Mouse (Mus musculus) stomach, embryonic 16.5 days (tissue): Measurements from ENCODE around the gene Pim2. TPM values are rescaled to one million over a fixed set of nuclear protein-coding genes. Genes with fewer than 3 reads are reported as not detected.
A peak's percentile ranks its signal among the peaks of the same experiment; 100 is the strongest.
"Not testable (repeated sequence)": the region's sequence is repeated elsewhere in the genome, so short reads cannot be mapped to it uniquely, and the experiment has no call there.

Experiments used
- ATAC-seq: fragments of 200-750 bp; cut with Nextera tagmentation; 2 replicates; pipeline ENCODE4 v1.8.0; 2017; ENCODE audit warnings: moderate number of reproducible peaks, moderate TSS enrichment; ENCODE audit not compliant: insufficient read depth, low FRiP score
- H3K27ac ChIP-seq: fragments of 300-500 bp; sonication (generic); 2 replicates; pipeline ENCODE4 v1.5.1; 2014; ENCODE audit warnings: low read length
- H3K27me3 ChIP-seq: fragments of 300-500 bp; sonication (generic); 2 replicates; pipeline ENCODE4 v1.6.1; 2014; ENCODE audit warnings: low read length, control low read depth, mixed read lengths; ENCODE audit not compliant: control insufficient read depth, insufficient read depth
- H3K36me3 ChIP-seq: fragments of 300-500 bp; sonication (generic); 2 replicates; pipeline ENCODE4 v1.6.1; 2014; ENCODE audit warnings: low read length; ENCODE audit not compliant: control insufficient read depth, insufficient read depth
- H3K4me1 ChIP-seq: fragments of 300-500 bp; sonication (generic); 2 replicates; pipeline ENCODE4 v1.6.1; 2014; ENCODE audit warnings: low read length, control low read depth, mixed read lengths; ENCODE audit not compliant: control insufficient read depth, insufficient read depth
- H3K4me2 ChIP-seq: fragments of 300-500 bp; sonication (generic); 2 replicates; pipeline ENCODE4 v1.6.1; 2014; ENCODE audit warnings: low read depth, low read length, mixed read lengths
- H3K4me3 ChIP-seq: fragments of 300-500 bp; sonication (generic); replicated peaks from 2 replicates; pipeline ENCODE4 v1.5.1; 2014; ENCODE audit warnings: mild to moderate bottlenecking, low read length
- H3K9ac ChIP-seq: fragments of 300-500 bp; sonication (generic); 2 replicates; pipeline ENCODE4 v1.6.1; 2014; ENCODE audit warnings: low read length
- H3K9me3 ChIP-seq: fragments of 300-500 bp; sonication (generic); replicated peaks from 2 replicates; pipeline ENCODE4 v1.6.1; 2016; ENCODE audit warnings: low read length, control low read depth; ENCODE audit not compliant: control insufficient read depth
- WGBS: fragments of 180-500 bp; shearing (Covaris S2); extraction: QIAGEN DNeasy Blood & Tissue Kit; methylation state at CpG from one replicate; pipeline ENCODE4 v1.1.7; 2014; 5-methylcytosine and 5-hydroxymethylcytosine counted together
- polyA plus RNA-seq: library from polyadenylated mRNA; unstranded; fragments of >200 nt; fragmentation: Nextera tagmentation; extraction: Ambion mirVana; gene quantifications from 2 replicates; pipeline ENCODE4 v1.2.1, GENCODE M21; 2015

The Pim2 gene
- polyA plus RNA-seq, 1 experiment from 2014 or later, result 11.1 TPM

DNA sequence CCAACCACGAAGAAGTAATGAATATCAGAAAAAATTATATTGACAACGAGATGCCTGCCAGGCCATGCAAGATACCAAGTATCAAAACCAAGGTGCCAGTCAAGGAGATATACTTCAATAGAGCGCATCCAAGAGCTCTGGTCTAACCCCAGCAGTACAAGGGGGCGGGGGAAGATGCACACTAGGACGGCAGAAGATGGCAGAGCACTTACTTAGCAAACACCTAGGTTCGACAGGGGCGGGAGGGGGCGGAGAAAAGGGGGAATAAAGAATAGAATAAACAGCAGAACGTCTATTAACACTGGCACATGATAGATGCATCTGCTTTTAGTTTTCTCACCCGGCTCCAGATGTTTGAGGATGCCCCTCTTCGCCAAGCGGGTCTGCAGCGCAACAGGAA, 20.1 kb downstream of the Pim2 start:
- no peak for ATAC-seq

DNA sequence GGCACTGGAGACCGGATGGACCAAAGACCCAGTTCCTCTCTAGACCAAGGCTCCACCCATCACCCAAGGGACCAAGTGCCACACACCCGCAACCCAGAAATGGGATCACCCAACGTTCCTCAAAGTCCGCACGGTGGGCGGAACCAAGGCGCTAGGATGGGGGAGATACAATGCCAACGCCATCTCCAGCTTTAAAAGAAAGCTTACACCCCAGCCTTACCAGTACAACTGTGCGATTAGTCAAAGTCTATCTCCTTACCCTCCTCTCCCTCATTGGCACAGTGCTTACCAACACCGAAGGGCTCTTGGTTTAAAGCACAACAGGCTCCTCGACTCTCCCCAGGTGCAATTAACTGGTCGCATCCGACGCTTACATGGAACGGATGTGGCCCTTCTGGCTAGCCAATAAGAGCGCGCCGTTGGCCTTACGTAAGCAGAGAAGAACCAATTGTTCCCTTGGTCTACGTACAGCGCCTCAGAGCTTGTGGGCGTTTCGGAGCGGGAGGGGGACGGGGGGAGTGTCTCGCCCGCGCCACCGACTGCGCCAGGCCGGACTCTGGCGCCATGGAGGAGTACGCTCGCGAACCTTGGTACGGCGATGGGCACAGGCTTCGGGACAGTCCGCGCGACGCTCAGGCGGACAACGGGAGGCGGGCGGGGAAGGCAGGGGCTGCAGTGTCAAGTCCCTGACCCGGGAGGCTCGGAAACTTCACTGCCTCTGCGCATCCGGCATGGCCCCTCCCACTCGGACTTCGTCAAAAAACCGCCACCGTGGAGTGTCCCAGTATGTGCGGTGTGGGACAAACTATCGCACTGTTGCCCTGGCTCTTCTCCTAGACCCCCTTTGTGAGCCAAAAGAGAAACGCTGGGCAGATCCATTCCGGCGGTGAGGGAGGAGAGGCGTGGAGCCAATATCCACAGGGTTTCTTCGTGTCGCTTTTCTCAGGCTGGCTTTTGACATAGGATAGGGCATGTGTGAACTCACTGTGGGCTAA, 21.1 kb downstream of the Pim2 start, which contains the start of the genes Pqbp1 and Timm17b:
TSS of gene Pqbp1 (minus strand) at position 390 of the 995 bp plus-strand sequence.
TSS of gene Timm17b (plus strand) at position 478 of the 995 bp plus-strand sequence.
- Histone ChIP-seq H3K9ac (peak within 1 kb of the TSS; percentile 70), H3K4me2 (peak within 1 kb of the TSS; percentile 60), H3K4me3 (peak within 1 kb of the TSS; percentile 61), H3K9me3 (no peaks in the 10 kb centered on the region), H3K36me3 (peaks cover 4% of the 10 kb centered on the region; the same call in 1 of the 2 replicates), H3K27ac (peak within 1 kb of the TSS; percentile 83), H3K4me1 (no peaks in the 10 kb centered on the region), H3K27me3 (no peaks in the 10 kb centered on the region)
- peak; percentile 99 for ATAC-seq
- 13% methylated on average over 61 of the region's 62 CpGs for WGBS

More for the DNA sequence above, 20.1 kb downstream of the Pim2 start:
- Histone ChIP-seq H3K4me1 (no peaks in the 10 kb centered on the region), H3K27ac (no peak overlapping the region), H3K27me3 (no peaks in the 10 kb centered on the region), H3K36me3 (peaks cover 4% of the 10 kb centered on the region; the same call in 1 of the 2 replicates), H3K9ac (peak overlapping the region; percentile 62), H3K4me2 (peak overlapping the region; percentile 60), H3K9me3 (no peaks in the 10 kb centered on the region), H3K4me3 (peak overlapping the region; percentile 61)
- WGBS, result 23% methylated on average over 13 of the region's 13 CpGs

DNA sequence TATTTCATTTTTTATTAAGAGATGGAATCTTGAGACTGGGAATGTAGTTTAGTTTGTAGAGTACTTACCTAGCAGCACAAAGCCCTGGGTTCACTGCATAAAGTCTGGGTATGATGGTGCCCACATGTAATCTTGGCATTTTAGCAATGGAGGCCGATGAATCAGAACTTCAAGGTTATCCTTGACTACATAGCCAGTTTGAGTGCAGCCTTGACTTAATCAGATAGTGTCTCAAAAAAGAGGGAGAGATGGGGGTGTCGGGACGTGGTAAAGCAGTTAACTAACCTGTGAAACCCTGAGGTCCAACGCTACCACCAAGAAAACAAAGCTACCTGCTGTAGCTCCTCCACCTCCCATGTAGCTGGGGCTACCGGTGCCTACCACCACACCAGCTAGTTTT, 26.4 kb downstream of the Pim2 start:
- Histone ChIP-seq H3K4me2 (no peak overlapping the region), H3K36me3 (no peaks in the 10 kb centered on the region), H3K27ac (no peak overlapping the region), H3K4me3 (no peak overlapping the region), H3K9ac (no peak overlapping the region), H3K9me3 (no peaks in the 10 kb centered on the region; the same call in 1 of the 2 replicates), H3K27me3 (no peaks in the 10 kb centered on the region), H3K4me1 (no peaks in the 10 kb centered on the region)
- ATAC-seq, result no peak
- WGBS, result 94% methylated on average over 5 of the region's 5 CpGs

DNA sequence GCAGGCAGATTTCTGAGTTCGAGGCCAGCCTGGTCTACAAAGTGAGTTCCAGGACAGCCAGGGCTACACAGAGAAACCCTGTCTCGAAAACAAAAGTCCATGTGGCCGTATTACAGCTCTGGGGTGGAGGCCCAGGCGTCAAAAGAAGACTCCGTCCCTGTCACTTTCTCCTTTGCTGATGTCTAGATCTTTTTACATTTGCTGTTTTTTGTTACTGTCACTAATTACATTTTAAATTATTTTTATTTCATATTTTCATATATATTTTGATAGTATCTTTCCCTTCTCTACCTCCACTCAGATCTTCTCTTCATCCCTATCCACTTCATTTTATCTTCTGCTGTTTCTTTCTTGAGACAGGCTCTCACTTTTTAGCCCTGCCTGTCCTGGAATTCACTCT, 29.7 kb downstream of the Pim2 start, which contains the start of gene Gm10491:
TSS of gene Gm10491 (minus strand) at position 101 of the 400 bp plus-strand sequence.
- Histone ChIP-seq H3K27me3 (no peaks in the 10 kb centered on the region), H3K36me3 (no peaks in the 10 kb centered on the region), H3K4me3 (no peak within 1 kb of the TSS), H3K4me2 (no peak within 1 kb of the TSS), H3K9me3 (no peaks in the 10 kb centered on the region; the same call in 1 of the 2 replicates), H3K9ac (no peak within 1 kb of the TSS), H3K4me1 (no peaks in the 10 kb centered on the region), H3K27ac (no peak within 1 kb of the TSS)
- no peak for ATAC-seq
- WGBS, result 90% methylated on average over 5 of the region's 5 CpGs

DNA sequence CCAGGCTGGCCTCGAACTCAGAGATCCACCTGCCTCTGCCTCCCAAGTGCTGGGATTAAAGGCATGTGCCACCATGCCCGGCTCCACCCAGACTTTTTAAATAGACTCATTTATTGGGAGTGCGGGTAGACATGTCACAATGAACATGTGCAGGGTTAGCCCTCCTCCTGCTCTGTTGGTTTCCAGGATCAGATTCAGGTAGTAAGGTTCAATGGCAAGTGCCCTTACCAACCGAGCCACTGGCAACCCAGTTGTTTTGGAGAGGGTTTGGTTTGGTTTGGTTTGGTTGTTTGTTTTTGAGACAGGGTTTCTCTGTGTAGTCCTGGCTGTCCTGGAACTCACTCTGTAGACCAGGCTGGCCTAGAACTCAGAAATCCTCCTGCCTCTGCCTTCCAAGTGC, 31.2 kb downstream of the Pim2 start, which contains the start of gene Gm10490:
TSS of gene Gm10490 (plus strand) at position 301 of the 400 bp plus-strand sequence.
- WGBS, result 94% methylated on average over 4 of the region's 4 CpGs

DNA sequence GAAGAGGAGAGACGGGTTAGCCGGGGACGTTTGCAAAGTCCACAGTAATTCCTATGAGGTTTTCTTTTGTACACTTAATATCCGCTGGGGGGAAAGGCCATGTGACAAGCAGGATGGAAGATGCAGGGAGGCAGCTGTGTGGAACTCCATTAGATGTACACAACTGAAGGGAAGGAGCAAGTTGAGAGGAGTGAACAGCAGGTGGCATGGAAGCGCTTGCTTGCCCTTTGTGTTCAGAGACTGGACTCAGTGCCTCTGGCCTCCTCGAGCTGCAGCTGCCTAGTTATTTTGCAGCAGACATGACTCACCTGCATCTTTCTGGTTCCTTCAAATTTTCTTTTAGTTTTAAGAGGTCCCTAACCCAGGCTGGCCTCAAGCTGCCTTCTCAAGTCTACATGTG, 32.4 kb downstream of the Pim2 start:
- no peak for ATAC-seq
- H3K9me3 ChIP-seq, result no peaks in the 10 kb centered on the region; the same call in 1 of the 2 replicates
- no peaks in the 10 kb centered on the region for H3K4me1 ChIP-seq
- H3K27me3 ChIP-seq, result no peaks in the 10 kb centered on the region
- no peak overlapping the region for H3K4me2 ChIP-seq
- H3K36me3 ChIP-seq, result no peaks in the 10 kb centered on the region
- H3K4me3 ChIP-seq, result no peak overlapping the region
- WGBS, result 46% methylated on average over 6 of the region's 6 CpGs
- H3K9ac ChIP-seq, result no peak overlapping the region
- no peak overlapping the region for H3K27ac ChIP-seq

More for the DNA sequence above, 31.2 kb downstream of the Pim2 start, which contains the start of gene Gm10490:
- not testable (repeated sequence) for H3K4me2 ChIP-seq, H3K9ac ChIP-seq, H3K27ac ChIP-seq, H3K4me1 ChIP-seq, H3K9me3 ChIP-seq, H3K4me3 ChIP-seq, H3K36me3 ChIP-seq, ATAC-seq, H3K27me3 ChIP-seq

DNA sequence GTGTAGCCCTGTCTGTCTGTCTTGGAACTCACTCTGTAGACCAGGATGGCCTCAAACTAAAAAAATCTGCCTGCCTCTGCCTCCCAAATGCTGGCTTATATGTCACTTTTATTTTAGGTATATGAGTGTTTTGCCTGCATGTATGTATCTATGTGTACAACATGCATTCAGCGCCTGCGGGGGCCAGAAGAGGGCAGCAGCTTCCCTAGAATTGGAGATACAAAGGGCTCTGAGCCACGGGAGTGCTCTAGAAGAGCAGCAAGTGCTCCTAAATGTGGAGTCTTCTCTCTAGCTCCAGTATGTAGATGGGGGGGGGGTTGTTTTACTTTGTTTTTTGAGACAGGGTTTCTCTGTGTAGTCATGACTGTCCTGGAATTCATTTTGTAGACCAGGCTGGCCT, 37.6 kb downstream of the Pim2 start:
- not testable (repeated sequence) for H3K9me3 ChIP-seq, H3K36me3 ChIP-seq, ATAC-seq, H3K4me1 ChIP-seq, H3K4me3 ChIP-seq, H3K27me3 ChIP-seq, H3K27ac ChIP-seq, H3K9ac ChIP-seq, H3K4me2 ChIP-seq
- 17% methylated on average over 3 of the region's 3 CpGs for WGBS

DNA sequence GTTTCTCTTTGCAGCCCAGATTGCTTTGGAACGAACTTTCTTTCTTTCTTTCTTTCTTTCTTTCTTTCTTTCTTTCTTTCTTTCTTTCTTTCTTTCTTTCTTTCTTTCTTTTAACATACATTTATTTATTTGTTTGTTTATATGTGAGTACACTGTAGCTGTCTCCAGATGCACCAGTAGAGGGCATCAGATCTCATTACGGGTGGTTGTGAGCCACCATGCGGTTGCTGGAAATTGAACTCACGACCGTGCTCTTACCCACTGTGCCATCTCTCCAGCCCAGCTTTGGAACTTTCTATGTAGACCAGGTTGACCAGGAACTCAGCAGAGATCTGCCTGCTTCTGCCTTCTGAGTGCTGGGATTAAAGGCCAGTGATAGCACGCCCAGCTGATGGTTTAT, 39.9 kb downstream of the Pim2 start:
- peaks cover 18% of the 10 kb centered on the region for H3K27me3 ChIP-seq
- H3K4me3 ChIP-seq, ATAC-seq, H3K9ac ChIP-seq, H3K4me1 ChIP-seq, H3K27ac ChIP-seq, H3K9me3 ChIP-seq, H3K36me3 ChIP-seq, H3K4me2 ChIP-seq: not testable (repeated sequence)
- WGBS, result 71% methylated on average over 6 of the region's 6 CpGs
